Mouse (Mus musculus): Measurements from ENCODE around the gene 4930564D02Rik. TPM values are rescaled to one million over a fixed set of nuclear protein-coding genes. Genes with fewer than 3 reads are reported as not detected.

The 4930564D02Rik gene
- not detected in 2 replicates for polyA plus RNA-seq (2011; ENCODE audit: insufficient read depth, insufficient read length, low replicate concordance, missing spikeins)

GRCm38 (mm10) chr3:105066544-105066943 lies at the start of gene 4930564D02Rik:
TSS of gene 4930564D02Rik (plus strand) at chr3:105066844.
- H3K27ac ChIP-seq (ENCODE audit: control insufficient read depth, insufficient read depth, low read depth, low read length, poor library complexity) = no peak within 1 kb of the TSS
- WGBS = 74% methylated on average over 10 of the region's 10 CpGs
- TF ChIP-seq POLR2A (IDR thresholded peaks at IDR 0.05; ENCODE audit: borderline replicate concordance, control insufficient read depth, low read depth, low read length) (no peak), CTCF (IDR thresholded peaks at IDR 0.05; ENCODE audit: control insufficient read depth, insufficient read depth, low read length) (no peak)
- H3K4me1 ChIP-seq (ENCODE audit: control insufficient read depth, insufficient read depth, low read length) = no peaks in the 10 kb centered on the region
- H3K4me3 ChIP-seq (replicated peaks; ENCODE audit: control insufficient read depth, low read depth, low read length) = no peak within 1 kb of the TSS

GRCm38 (mm10) chr3:105017314-105017713 lies 49.3 kb upstream of the 4930564D02Rik start:
- no peak for TF ChIP-seq CTCF (IDR thresholded peaks at IDR 0.05; ENCODE audit: control insufficient read depth, insufficient read depth, low read length)
- TF ChIP-seq POLR2A (IDR thresholded peaks at IDR 0.05; ENCODE audit: borderline replicate concordance, control insufficient read depth, low read depth, low read length) = no peak
- Histone ChIP-seq H3K4me3 (replicated peaks; ENCODE audit: control insufficient read depth, low read depth, low read length) (no peak overlapping the region), H3K27ac (ENCODE audit: control insufficient read depth, insufficient read depth, low read depth, low read length, poor library complexity) (no peak overlapping the region), H3K4me1 (ENCODE audit: control insufficient read depth, insufficient read depth, low read length) (no peaks in the 10 kb centered on the region)
- WGBS = 70% methylated on average over 8 of the region's 8 CpGs

GRCm38 (mm10) chr3:105018085-105018782 lies 48.4 kb upstream of the 4930564D02Rik start:
- TF ChIP-seq CTCF (IDR thresholded peaks at IDR 0.05; ENCODE audit: control insufficient read depth, insufficient read depth, low read length) = no peak
- no peak for TF ChIP-seq POLR2A (IDR thresholded peaks at IDR 0.05; ENCODE audit: borderline replicate concordance, control insufficient read depth, low read depth, low read length)
- Histone ChIP-seq H3K4me1 (ENCODE audit: control insufficient read depth, insufficient read depth, low read length) (no peaks in the 10 kb centered on the region), H3K4me3 (replicated peaks; ENCODE audit: control insufficient read depth, low read depth, low read length) (no peak overlapping the region), H3K27ac (ENCODE audit: control insufficient read depth, insufficient read depth, low read depth, low read length, poor library complexity) (no peak overlapping the region)
- WGBS = 53% methylated on average over 10 of the region's 10 CpGs

GRCm38 (mm10) chr3:105018783-105019105 lies 47.9 kb upstream of the 4930564D02Rik start:
- 77% methylated on average over 6 of the region's 6 CpGs for WGBS
- H3K4me1 ChIP-seq (ENCODE audit: control insufficient read depth, insufficient read depth, low read length) = no peaks in the 10 kb centered on the region
- no peak overlapping the region for H3K4me3 ChIP-seq (replicated peaks; ENCODE audit: control insufficient read depth, low read depth, low read length)
- TF ChIP-seq POLR2A (IDR thresholded peaks at IDR 0.05; ENCODE audit: borderline replicate concordance, control insufficient read depth, low read depth, low read length) (no peak), CTCF (IDR thresholded peaks at IDR 0.05; ENCODE audit: control insufficient read depth, insufficient read depth, low read length) (no peak)
- H3K27ac ChIP-seq (ENCODE audit: control insufficient read depth, insufficient read depth, low read depth, low read length, poor library complexity) = no peak overlapping the region

- WGBS = 29% methylated on average over 12 of the region's 12 CpGs
- no peaks in the 10 kb centered on the region for H3K4me1 ChIP-seq (ENCODE audit: control insufficient read depth, insufficient read depth, low read length)
- TF ChIP-seq CTCF (IDR thresholded peaks at IDR 0.05; ENCODE audit: control insufficient read depth, insufficient read depth, low read length) (no peak), POLR2A (IDR thresholded peaks at IDR 0.05; ENCODE audit: borderline replicate concordance, control insufficient read depth, low read depth, low read length) (no peak)
- H3K27ac ChIP-seq (ENCODE audit: control insufficient read depth, insufficient read depth, low read depth, low read length, poor library complexity) = no peak overlapping the region
- H3K4me3 ChIP-seq (replicated peaks; ENCODE audit: control insufficient read depth, low read depth, low read length) = no peak overlapping the region
Observed at GRCm38 (mm10) chr3:105019826-105020692, 46.6 kb upstream of the 4930564D02Rik start.

GRCm38 (mm10) chr3:105023371-105024005 lies 43.2 kb upstream of the 4930564D02Rik start:
- Histone ChIP-seq H3K27ac (ENCODE audit: control insufficient read depth, insufficient read depth, low read depth, low read length, poor library complexity) (no peak overlapping the region), H3K4me1 (ENCODE audit: control insufficient read depth, insufficient read depth, low read length) (no peaks in the 10 kb centered on the region), H3K4me3 (replicated peaks; ENCODE audit: control insufficient read depth, low read depth, low read length) (no peak overlapping the region)
- TF ChIP-seq CTCF (IDR thresholded peaks at IDR 0.05; ENCODE audit: control insufficient read depth, insufficient read depth, low read length) = no peak
- no peak for TF ChIP-seq POLR2A (IDR thresholded peaks at IDR 0.05; ENCODE audit: borderline replicate concordance, control insufficient read depth, low read depth, low read length)
- 38% methylated on average over 10 of the region's 10 CpGs for WGBS

- H3K27ac ChIP-seq (ENCODE audit: control insufficient read depth, insufficient read depth, low read depth, low read length, poor library complexity) = no peak overlapping the region
- H3K4me1 ChIP-seq (ENCODE audit: control insufficient read depth, insufficient read depth, low read length) = no peaks in the 10 kb centered on the region; the same call in 1 of the 2 replicates
- TF ChIP-seq CTCF (IDR thresholded peaks at IDR 0.05; ENCODE audit: control insufficient read depth, insufficient read depth, low read length) (no peak), POLR2A (IDR thresholded peaks at IDR 0.05; ENCODE audit: borderline replicate concordance, control insufficient read depth, low read depth, low read length) (no peak)
- no peak overlapping the region for H3K4me3 ChIP-seq (replicated peaks; ENCODE audit: control insufficient read depth, low read depth, low read length)
- WGBS = 35% methylated on average over 10 of the region's 10 CpGs
Observed at GRCm38 (mm10) chr3:105036281-105036847, 30.3 kb upstream of the 4930564D02Rik start.

Data from bone marrow, adult 2 months (tissue).